Mouse (Mus musculus) liver, adult 2 months (tissue): ENCODE measurements around the gene 6330409D20Rik. TPM values are rescaled to one million over a fixed set of nuclear protein-coding genes. Genes with fewer than 3 reads are reported as not detected.

Experiments
- DNase-seq: peaks from one replicate; pipeline ENCODE4 v3.0.0-alpha.2; 2011; ENCODE audit warnings: low read depth, low spot score; ENCODE audit errors: extremely low read depth
- H3K27ac ChIP-seq: fragments of 200-500 bp; replicated peaks from 2 replicates; pipeline ENCODE4 v1.5.1; 2012; ENCODE audit warnings: low read depth, mild to moderate bottlenecking, control low read depth, inconsistent platforms, low read length; ENCODE audit not compliant: insufficient read depth
- H3K27me3 ChIP-seq: fragments of 200-500 bp; 2 replicates; pipeline ENCODE4 v1.6.1; 2012; ENCODE audit warnings: mild to moderate bottlenecking, moderate library complexity, low read length, inconsistent platforms; ENCODE audit not compliant: control insufficient read depth, insufficient read depth
- H3K36me3 ChIP-seq: fragments of 200-500 bp; 2 replicates; pipeline ENCODE4 v1.6.1; 2012; ENCODE audit warnings: low read length, inconsistent platforms; ENCODE audit not compliant: control insufficient read depth, insufficient read depth
- H3K4me1 ChIP-seq: fragments of 200-500 bp; 2 replicates; pipeline ENCODE4 v1.6.1; 2011; ENCODE audit warnings: low read length; ENCODE audit not compliant: control insufficient read depth, insufficient read depth
- H3K4me3 ChIP-seq: fragments of 200-500 bp; 2 replicates; pipeline ENCODE4 v1.5.1; 2011; ENCODE audit warnings: low read depth, mild to moderate bottlenecking, control low read depth, low read length, moderate library complexity; ENCODE audit not compliant: insufficient read depth
- H3K79me2 ChIP-seq: fragments of 200-500 bp; 2 replicates; pipeline ENCODE4 v1.6.1; 2012; ENCODE audit warnings: inconsistent platforms, mild to moderate bottlenecking, low read length, moderate library complexity; ENCODE audit not compliant: control insufficient read depth, insufficient read depth
- H3K9ac ChIP-seq: fragments of 200-500 bp; 2 replicates; pipeline ENCODE4 v1.6.1; 2012; ENCODE audit warnings: low read depth, mild to moderate bottlenecking, control low read depth, inconsistent platforms, low read length
- CTCF ChIP-seq: fragments of 200-500 bp; IDR thresholded peaks from 2 replicates; pipeline ENCODE4 v1.5.1; 2011; ENCODE audit warnings: low read depth, low read length, control low read depth
- POLR2A ChIP-seq: fragments of 200-500 bp; IDR thresholded peaks from 2 replicates; pipeline ENCODE4 v1.6.1; 2011; ENCODE audit warnings: low read length, control low read depth; ENCODE audit not compliant: insufficient read depth; ENCODE audit errors: extremely low read depth
- WGBS: fragments of 180-500 bp; shearing (Covaris S2); methylation state at CpG from one replicate; pipeline ENCODE4 v1.1.7; 2018; 5-methylcytosine and 5-hydroxymethylcytosine counted together
- polyA plus RNA-seq: library from polyadenylated mRNA; depleted of rRNA; stranded (reverse); fragments of >200 nt; gene quantifications from 2 replicates; pipeline ENCODE4 v1.2.3, GENCODE M21; 2012; rRNA removed
- total RNA-seq: library from RNA; depleted of rRNA; stranded (reverse); fragments of >200 nt; gene quantifications from 2 replicates; pipeline ENCODE4 v1.2.3, GENCODE M21; 2014; rRNA removed

Gene 6330409D20Rik
- total and polyA plus RNA-seq, 2 experiments: not detected

GRCm38 (mm10) chr2:32682721-32683417 lies 57.9 kb downstream of the 6330409D20Rik start:
- 77% methylated on average over 14 of the region's 14 CpGs for WGBS
- Histone ChIP-seq H3K36me3 (peaks cover 47% of the 10 kb centered on the region), H3K79me2 (no peaks in the 10 kb centered on the region), H3K27me3 (no peaks in the 10 kb centered on the region), H3K9ac (no peak overlapping the region), H3K4me1 (no peaks in the 10 kb centered on the region; the same call in 1 of the 2 replicates), H3K4me3 (no peak overlapping the region), H3K27ac (no peak overlapping the region)
- TF ChIP-seq POLR2A: no peak
- TF ChIP-seq CTCF: no peak
- no peak for DNase-seq

Other genes with a start within 250 kb of the 6330409D20Rik start
- gene Fam102a, start 205.7 kb downstream of the 6330409D20Rik start, total RNA-seq: 7.0 and 7.2 TPM in 2 replicates
- gene Fam102a, start 205.7 kb downstream of the 6330409D20Rik start, polyA plus RNA-seq: 10.5 and 11.0 TPM in 2 replicates
- gene Dpm2, start 170.2 kb downstream of the 6330409D20Rik start, total RNA-seq: 6.5 and 8.4 TPM in 2 replicates
- 73.7 and 104 TPM in 2 replicates for gene Dpm2, start 170.2 kb downstream of the 6330409D20Rik start, polyA plus RNA-seq
- gene Pip5kl1, start 166.2 kb downstream of the 6330409D20Rik start, total RNA-seq: not detected in 2 replicates
- not detected in 2 replicates for gene Pip5kl1, start 166.2 kb downstream of the 6330409D20Rik start, polyA plus RNA-seq
- not detected in 2 replicates for gene 9430097D07Rik, start 165.3 kb downstream of the 6330409D20Rik start, total RNA-seq
- not detected in 2 replicates for gene 9430097D07Rik, start 165.3 kb downstream of the 6330409D20Rik start, polyA plus RNA-seq
- 0.74 and 1.2 TPM in 2 replicates for gene St6galnac4, start 153.9 kb downstream of the 6330409D20Rik start, total RNA-seq
- 2.2 and 2.5 TPM in 2 replicates for gene St6galnac4, start 153.9 kb downstream of the 6330409D20Rik start, polyA plus RNA-seq
- gene St6galnac6, start 141.3 kb downstream of the 6330409D20Rik start, total RNA-seq: 38.0 and 45.6 TPM in 2 replicates
- gene St6galnac6, start 141.3 kb downstream of the 6330409D20Rik start, polyA plus RNA-seq: 90.0 and 134 TPM in 2 replicates
- 0.47 and 1.4 TPM in 2 replicates for gene Ak1, start 119.3 kb downstream of the 6330409D20Rik start, total RNA-seq
- 0.26 and 0.34 TPM in 2 replicates for gene Ak1, start 119.3 kb downstream of the 6330409D20Rik start, polyA plus RNA-seq
- 14.2 and 25.9 TPM in 2 replicates for gene Eng, start 94.4 kb downstream of the 6330409D20Rik start, total RNA-seq
- 55.0 and 70.8 TPM in 2 replicates for gene Eng, start 94.4 kb downstream of the 6330409D20Rik start, polyA plus RNA-seq
- 158 and 175 TPM in 2 replicates for gene Fpgs, start 36.9 kb downstream of the 6330409D20Rik start, total RNA-seq
- gene Fpgs, start 36.9 kb downstream of the 6330409D20Rik start, polyA plus RNA-seq: 414 and 481 TPM in 2 replicates
- gene Cdk9, start 27.9 kb downstream of the 6330409D20Rik start, total RNA-seq: 19.5 and 27.3 TPM in 2 replicates
- 46.6 and 63.7 TPM in 2 replicates for gene Cdk9, start 27.9 kb downstream of the 6330409D20Rik start, polyA plus RNA-seq
- 2.2 and 3.2 TPM in 2 replicates for gene Sh2d3c, start 20.0 kb downstream of the 6330409D20Rik start, total RNA-seq
- gene Sh2d3c, start 20.0 kb downstream of the 6330409D20Rik start, polyA plus RNA-seq: 7.5 and 10.4 TPM in 2 replicates
- 26.6 and 35.6 TPM in 2 replicates for gene Tor2a, start 16.2 kb upstream of the 6330409D20Rik start, total RNA-seq
- gene Tor2a, start 16.2 kb upstream of the 6330409D20Rik start, polyA plus RNA-seq: 72.6 and 77.4 TPM in 2 replicates
- gene Ttc16, start 34.6 kb upstream of the 6330409D20Rik start, total RNA-seq: under 0.01 and 0.07 TPM in 2 replicates
- 0.10 and 0.22 TPM in 2 replicates for gene Ttc16, start 34.6 kb upstream of the 6330409D20Rik start, polyA plus RNA-seq
- gene Ptrh1, start 34.8 kb upstream of the 6330409D20Rik start, total RNA-seq: 1.2 and 1.5 TPM in 2 replicates
- 2.3 and 2.8 TPM in 2 replicates for gene Ptrh1, start 34.8 kb upstream of the 6330409D20Rik start, polyA plus RNA-seq
- not detected in 2 replicates for gene Cfap157, start 43.4 kb upstream of the 6330409D20Rik start, total RNA-seq
- gene Cfap157, start 43.4 kb upstream of the 6330409D20Rik start, polyA plus RNA-seq: not detected in 2 replicates
- 0.74 and 1.7 TPM in 2 replicates for gene Stxbp1, start 106.2 kb upstream of the 6330409D20Rik start, total RNA-seq
- 1.3 and 1.6 TPM in 2 replicates for gene Stxbp1, start 106.2 kb upstream of the 6330409D20Rik start, polyA plus RNA-seq
- gene Fam129b, start 135.1 kb upstream of the 6330409D20Rik start, total RNA-seq: 6.5 and 6.8 TPM in 2 replicates
- gene Fam129b, start 135.1 kb upstream of the 6330409D20Rik start, polyA plus RNA-seq: 5.6 and 10.5 TPM in 2 replicates
- 473 and 515 TPM in 2 replicates for gene Rpl12, start 220.5 kb upstream of the 6330409D20Rik start, total RNA-seq
- gene Rpl12, start 220.5 kb upstream of the 6330409D20Rik start, polyA plus RNA-seq: 134 and 158 TPM in 2 replicates
- 6.0 and 9.7 TPM in 2 replicates for gene Lrsam1, start 220.6 kb upstream of the 6330409D20Rik start, total RNA-seq
- 8.8 and 9.7 TPM in 2 replicates for gene Lrsam1, start 220.6 kb upstream of the 6330409D20Rik start, polyA plus RNA-seq
- gene Slc2a8, start 241.1 kb upstream of the 6330409D20Rik start, total RNA-seq: 7.9 and 9.4 TPM in 2 replicates
- 59.4 and 66.1 TPM in 2 replicates for gene Slc2a8, start 241.1 kb upstream of the 6330409D20Rik start, polyA plus RNA-seq